Mouse (Mus musculus) liver, embryonic 14.5 days (tissue): ENCODE results near the gene Clpsl2. TPM values are rescaled to one million over a fixed set of nuclear protein-coding genes. Genes with fewer than 3 reads are reported as not detected.
"Not testable (repeated sequence)": the region's sequence is repeated elsewhere in the genome, so short reads cannot be mapped to it uniquely, and the experiment has no call there.

Experiments
- ATAC-seq: fragments of 200-750 bp; cut with Nextera tagmentation; 2 replicates; pipeline ENCODE4 v1.8.0; 2017; ENCODE audit warnings: moderate number of reproducible peaks, mild to moderate bottlenecking, moderate library complexity; ENCODE audit not compliant: insufficient read depth
- DNase-seq, 3 experiments: peaks; one replicate each; pipeline ENCODE4 v3.0.0-alpha.2; 2012 to 2013; ENCODE audit warnings: low read depth in 3 of 3, low spot score in 3 of 3
- H3K27ac ChIP-seq: fragments of 300-500 bp; sonication (generic); 2 replicates; pipeline ENCODE4 v1.5.1; 2014; ENCODE audit warnings: moderate library complexity, mild to moderate bottlenecking, control low read depth, inconsistent platforms
- H3K27me3 ChIP-seq: fragments of 300-500 bp; sonication (generic); 2 replicates; pipeline ENCODE4 v1.6.1; 2014; ENCODE audit warnings: mild to moderate bottlenecking, low read length, moderate library complexity; ENCODE audit not compliant: control insufficient read depth, insufficient read depth
- H3K36me3 ChIP-seq: fragments of 300-500 bp; sonication (generic); replicated peaks from 2 replicates; pipeline ENCODE4 v1.6.1; 2014; ENCODE audit warnings: low read depth; ENCODE audit not compliant: control insufficient read depth, insufficient read depth
- H3K4me1 ChIP-seq, 2 experiments: fragments of 200-500 bp in 1 of 2; fragments of 300-500 bp in 1 of 2; sonication (generic) in 1 of 2; replicated peaks; 2 replicates each; pipeline ENCODE4 v1.6.1; 2012 to 2014; ENCODE audit warnings: antibody characterized with exemption in 1 of 2, inconsistent platforms in 1 of 2, low read length in 1 of 2; ENCODE audit not compliant: control insufficient read depth in 2 of 2, insufficient read depth in 2 of 2
- H3K4me2 ChIP-seq: fragments of 300-500 bp; sonication (generic); 2 replicates; pipeline ENCODE4 v1.6.1; 2014; ENCODE audit warnings: low read depth, mild to moderate bottlenecking, control low read depth, moderate library complexity
- H3K4me3 ChIP-seq, 2 experiments: fragments of 200-500 bp in 1 of 2; fragments of 300-500 bp in 1 of 2; sonication (generic) in 1 of 2; 2 replicates each; pipeline ENCODE4 v1.5.1; 2012 to 2014; ENCODE audit warnings: low read depth in 2 of 2, low read length in 2 of 2, mild to moderate bottlenecking in 2 of 2, control low read depth in 1 of 2, inconsistent platforms in 1 of 2, moderate library complexity in 1 of 2; ENCODE audit not compliant: insufficient read depth in 1 of 2
- H3K9ac ChIP-seq: fragments of 300-500 bp; sonication (generic); replicated peaks from 2 replicates; pipeline ENCODE4 v1.6.1; 2014; ENCODE audit warnings: mild to moderate bottlenecking, control low read depth, moderate library complexity
- H3K9me3 ChIP-seq: fragments of 300-500 bp; sonication (generic); 2 replicates; pipeline ENCODE4 v1.6.1; 2016; ENCODE audit warnings: low read length, mixed read lengths; ENCODE audit not compliant: control insufficient read depth
- CTCF ChIP-seq: IDR thresholded peaks from 2 replicates; pipeline ENCODE4 v1.5.1; 2016; ENCODE audit warnings: antibody characterized with exemption, low read depth, control low read depth
- EP300 ChIP-seq: IDR thresholded peaks from 2 replicates; pipeline ENCODE4 v1.6.1; 2016; ENCODE audit warnings: antibody characterized with exemption, low read depth
- WGBS: fragments of 180-500 bp; shearing (Covaris S2); extraction: QIAGEN DNeasy Blood & Tissue Kit; methylation state at CpG from one replicate; pipeline ENCODE4 v1.1.7; 2014; ENCODE audit not compliant: insufficient replicate concordance; 5-methylcytosine and 5-hydroxymethylcytosine counted together
- polyA plus RNA-seq, 2 experiments: library from polyadenylated mRNA; depleted of rRNA in 1 of 2; stranded (reverse) in 1 of 2; unstranded in 1 of 2; fragments of >200 nt; fragmentation: Nextera tagmentation in 1 of 2; extraction: Ambion mirVana in 1 of 2; gene quantifications; 2 replicates each; pipeline versions ENCODE4 v1.2.1 to v1.2.3; 2012 to 2014

The Clpsl2 gene
- polyA plus RNA-seq, 2 experiments, result not detected

DNA sequence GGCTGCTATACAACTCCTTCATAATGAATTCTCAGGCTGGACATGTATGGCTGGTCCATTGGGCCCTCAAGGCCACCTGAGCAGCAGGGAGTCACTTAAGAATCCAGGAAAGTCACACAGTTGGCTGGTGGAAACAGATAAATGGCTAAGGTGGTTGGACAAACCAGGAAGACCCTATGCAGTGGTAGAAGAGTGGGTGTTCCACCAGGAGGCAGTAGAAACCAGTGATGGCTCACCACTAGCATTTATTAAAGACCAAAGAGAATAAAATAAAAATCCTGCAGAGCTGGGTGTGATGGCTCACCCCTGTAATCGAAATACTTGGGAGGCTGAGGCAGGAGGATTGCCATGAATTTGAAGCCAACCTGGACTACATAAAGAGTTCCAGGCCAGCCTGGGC lies 2.3 kb upstream of the Clpsl2 start:
- Histone ChIP-seq H3K27me3 (no peaks in the 10 kb centered on the region), H3K4me2 (no peak overlapping the region), H3K36me3 (no peaks in the 10 kb centered on the region), H3K4me1 (no peaks in the 10 kb centered on the region), H3K9me3 (no peaks in the 10 kb centered on the region), H3K27ac (no peak overlapping the region), H3K4me3 (no peak overlapping the region), H3K9ac (no peak overlapping the region)
- no peak for DNase-seq
- no peak for TF ChIP-seq EP300
- TF ChIP-seq CTCF, result no peak
- WGBS, result 30% methylated on average over 1 of the region's 1 CpGs
- ATAC-seq, result no peak

DNA sequence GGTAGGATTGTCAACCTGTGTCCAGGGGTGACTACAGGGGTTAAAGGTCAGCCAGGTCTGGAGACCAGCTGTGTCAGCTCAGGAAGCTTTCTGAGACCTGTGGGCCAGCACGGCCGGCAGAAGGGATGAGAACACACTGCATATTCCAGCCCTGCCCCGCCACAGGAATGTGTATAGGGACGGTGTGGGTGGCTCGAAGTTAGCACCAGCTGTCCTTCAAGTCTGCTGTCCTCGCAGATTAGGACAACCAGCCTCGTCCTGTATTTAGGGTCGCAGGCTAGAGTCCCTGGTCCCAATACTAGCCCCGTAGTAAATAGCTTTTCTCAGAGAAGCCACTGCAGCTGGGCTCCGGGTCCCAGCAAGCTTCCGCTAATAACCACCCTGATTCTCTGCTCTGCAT lies 661 bp upstream of the Clpsl2 start:
- 53% methylated on average over 11 of the region's 11 CpGs for WGBS
- Histone ChIP-seq H3K4me3 (no peak overlapping the region), H3K27me3 (no peaks in the 10 kb centered on the region), H3K4me2 (no peak overlapping the region), H3K9me3 (no peaks in the 10 kb centered on the region), H3K27ac (no peak overlapping the region), H3K36me3 (no peaks in the 10 kb centered on the region), H3K9ac (no peak overlapping the region), H3K4me1 (no peaks in the 10 kb centered on the region)
- DNase-seq (no peak), ATAC-seq (no peak)
- TF ChIP-seq EP300, result no peak
- TF ChIP-seq CTCF, result no peak

DNA sequence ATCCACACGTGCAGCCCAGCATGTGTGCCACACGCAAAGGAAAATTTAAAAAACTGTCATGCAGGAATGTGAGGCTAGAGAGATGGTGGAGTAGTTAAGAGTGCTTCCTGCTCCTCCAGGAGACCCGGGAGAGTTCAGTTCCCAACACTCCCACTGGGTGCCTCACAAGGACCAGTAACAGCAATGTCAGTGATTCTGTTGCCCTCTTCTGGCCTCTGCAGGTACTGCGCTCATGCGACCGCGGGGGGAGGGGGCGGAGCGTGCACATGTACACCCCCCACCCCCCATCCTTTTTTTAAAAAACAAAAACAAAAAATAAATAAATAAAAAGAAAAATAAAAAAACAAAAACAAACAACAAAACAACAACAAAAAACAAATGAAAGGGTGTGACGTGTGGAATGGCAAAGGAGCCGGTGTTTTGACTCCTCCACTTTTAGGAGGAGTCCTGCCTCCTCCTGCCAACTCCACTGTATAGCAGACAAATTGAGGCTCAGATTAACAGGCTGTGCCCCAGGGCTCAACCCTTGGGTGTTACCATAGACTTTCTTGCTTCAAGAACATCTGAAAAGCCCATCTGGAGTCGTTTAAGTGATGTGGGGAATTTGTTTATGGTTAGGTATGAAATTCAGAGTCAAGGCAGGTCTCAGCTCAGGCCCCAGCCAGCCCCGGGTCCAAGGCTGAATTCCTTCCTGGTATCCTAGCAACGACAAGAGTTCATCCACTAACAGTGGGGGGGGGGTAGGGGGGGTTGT lies 4.0 kb downstream of the Clpsl2 start:
- H3K4me2 ChIP-seq, result no peak overlapping the region
- H3K4me1 ChIP-seq, result peaks cover 0 to 5% of the 10 kb centered on the region in 2 experiments; a peak in 2 of 4 replicates
- H3K9me3 ChIP-seq, result no peaks in the 10 kb centered on the region
- H3K36me3 ChIP-seq, result no peaks in the 10 kb centered on the region
- H3K4me3 ChIP-seq, result no peak overlapping the region
- no peak overlapping the region for H3K9ac ChIP-seq
- no peak for DNase-seq
- H3K27ac ChIP-seq, result no peak overlapping the region
- ATAC-seq, result no peak
- WGBS, result 11% methylated on average over 14 of the region's 14 CpGs
- TF ChIP-seq EP300 (no peak), CTCF (peak; percentile 85)
- H3K27me3 ChIP-seq, result no peaks in the 10 kb centered on the region

DNA sequence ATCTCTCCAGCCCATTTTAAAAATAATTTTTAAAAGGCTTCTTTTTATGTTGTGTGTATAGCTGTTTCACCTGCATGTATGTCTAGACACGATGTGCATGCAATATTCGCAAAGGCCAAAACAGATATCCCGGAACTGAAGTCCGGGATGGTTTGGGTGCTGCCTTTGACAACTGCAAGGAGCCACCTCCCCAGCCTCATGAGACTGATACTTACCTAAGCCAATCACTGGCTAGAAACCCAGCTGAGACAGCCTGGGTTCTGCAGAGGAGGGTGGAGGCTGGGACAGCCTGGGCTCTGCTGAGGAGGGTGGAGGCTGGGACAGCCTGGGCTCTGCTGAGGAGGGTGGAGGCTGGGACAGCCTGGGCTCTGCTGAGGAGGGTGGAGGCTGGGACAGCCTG lies 4.8 kb downstream of the Clpsl2 start:
- not testable (repeated sequence) for H3K4me3 ChIP-seq, H3K27me3 ChIP-seq, DNase-seq, H3K4me1 ChIP-seq, ATAC-seq, H3K36me3 ChIP-seq, H3K27ac ChIP-seq, H3K9me3 ChIP-seq, H3K9ac ChIP-seq, H3K4me2 ChIP-seq
- WGBS, result 82% methylated on average over 4 of the region's 4 CpGs

DNA sequence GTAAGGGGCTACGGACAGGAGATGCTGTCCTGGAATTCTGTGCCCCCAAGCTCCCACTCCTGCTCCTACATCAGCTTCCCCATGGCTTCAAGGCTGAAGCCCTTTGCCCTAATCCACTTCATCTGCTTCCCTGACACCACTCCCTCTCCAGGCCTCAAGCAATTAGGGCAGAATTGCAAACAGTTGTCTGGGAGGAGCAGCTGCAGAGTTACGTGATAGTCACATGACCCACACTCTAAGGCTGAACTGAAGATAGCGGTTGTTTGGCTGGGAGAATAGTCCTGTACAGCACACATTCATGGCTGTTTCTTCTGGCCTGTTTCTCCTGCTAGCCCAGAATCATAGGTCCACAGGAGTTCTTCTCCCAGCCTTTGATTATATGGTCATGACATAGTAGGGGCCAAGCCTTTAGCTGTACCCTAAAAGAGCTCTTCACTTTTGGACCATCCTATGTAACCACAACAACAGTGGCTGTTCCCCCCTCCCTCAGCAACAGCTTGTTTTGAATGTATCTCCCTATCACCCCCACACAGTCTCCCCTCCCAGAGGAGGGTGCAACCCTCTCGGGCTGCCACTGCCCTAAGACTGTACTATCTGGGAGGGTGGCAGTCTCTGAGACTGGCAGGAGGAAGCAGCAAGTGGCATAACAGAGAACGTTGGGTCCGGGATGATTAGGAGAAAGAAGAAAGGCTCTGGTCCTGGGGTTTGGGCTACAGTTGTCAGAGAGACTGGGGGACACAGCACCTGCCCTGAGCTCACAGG lies 7.6 kb downstream of the Clpsl2 start:
- Histone ChIP-seq H3K27ac (no peak overlapping the region), H3K36me3 (no peaks in the 10 kb centered on the region), H3K4me1 (peaks cover 0 to 5% of the 10 kb centered on the region in 2 experiments; a peak in 2 of 4 replicates), H3K9me3 (no peaks in the 10 kb centered on the region), H3K4me2 (no peak overlapping the region), H3K9ac (no peak overlapping the region), H3K27me3 (no peaks in the 10 kb centered on the region), H3K4me3 (no peak overlapping the region)
- DNase-seq (no peak), ATAC-seq (no peak; the same call in 1 of the 2 replicates)
- no peak for TF ChIP-seq EP300
- TF ChIP-seq CTCF, result no peak
- 29% methylated on average over 6 of the region's 6 CpGs for WGBS
